Mouse (Mus musculus) kidney, embryonic 15.5 days (tissue): ENCODE measurements at regions not wholly inside any gene's neighbourhood (a gene's known extent, or its start where the extent isn't known, plus 50 kb on each side); places are given as distances from the start of the nearest gene placed in this dataset.
"Not testable (repeated sequence)": the region's sequence is repeated elsewhere in the genome, so short reads cannot be mapped to it uniquely, and the experiment has no call there.

Source experiments
- ATAC-seq: fragments of 200-750 bp; cut with Nextera tagmentation; replicated peaks from 2 replicates; pipeline ENCODE4 v1.8.0; 2017; ENCODE audit warnings: moderate TSS enrichment; ENCODE audit not compliant: low FRiP score
- H3K27ac ChIP-seq: fragments of 300-500 bp; sonication (generic); 2 replicates; pipeline ENCODE4 v1.5.1; 2015; ENCODE audit warnings: mild to moderate bottlenecking, inconsistent platforms
- H3K27me3 ChIP-seq: fragments of 300-500 bp; sonication (generic); 2 replicates; pipeline ENCODE4 v1.6.1; 2015; ENCODE audit warnings: inconsistent platforms
- H3K36me3 ChIP-seq: fragments of 300-500 bp; sonication (generic); 2 replicates; pipeline ENCODE4 v1.6.1; 2015; ENCODE audit warnings: inconsistent platforms
- H3K4me1 ChIP-seq: fragments of 300-500 bp; sonication (generic); 2 replicates; pipeline ENCODE4 v1.6.1; 2015; ENCODE audit warnings: inconsistent platforms
- H3K4me2 ChIP-seq: fragments of 300-500 bp; sonication (generic); 2 replicates; pipeline ENCODE4 v1.6.1; 2015; ENCODE audit warnings: moderate library complexity, mild to moderate bottlenecking, inconsistent platforms
- H3K4me3 ChIP-seq: fragments of 300-500 bp; sonication (generic); replicated peaks from 2 replicates; pipeline ENCODE4 v1.5.1; 2015; ENCODE audit warnings: mild to moderate bottlenecking, inconsistent platforms
- H3K9ac ChIP-seq: fragments of 300-500 bp; sonication (generic); 2 replicates; pipeline ENCODE4 v1.6.1; 2015; ENCODE audit warnings: mild to moderate bottlenecking, inconsistent platforms
- H3K9me3 ChIP-seq: fragments of 300-500 bp; sonication (generic); replicated peaks from 2 replicates; pipeline ENCODE4 v1.6.1; 2016; ENCODE audit warnings: inconsistent platforms
- WGBS: fragments of 180-500 bp; shearing (Covaris S2); methylation state at CpG from one replicate; pipeline ENCODE4 v1.1.7; 2015; ENCODE audit warnings: mixed read lengths; 5-methylcytosine and 5-hydroxymethylcytosine counted together

DNA sequence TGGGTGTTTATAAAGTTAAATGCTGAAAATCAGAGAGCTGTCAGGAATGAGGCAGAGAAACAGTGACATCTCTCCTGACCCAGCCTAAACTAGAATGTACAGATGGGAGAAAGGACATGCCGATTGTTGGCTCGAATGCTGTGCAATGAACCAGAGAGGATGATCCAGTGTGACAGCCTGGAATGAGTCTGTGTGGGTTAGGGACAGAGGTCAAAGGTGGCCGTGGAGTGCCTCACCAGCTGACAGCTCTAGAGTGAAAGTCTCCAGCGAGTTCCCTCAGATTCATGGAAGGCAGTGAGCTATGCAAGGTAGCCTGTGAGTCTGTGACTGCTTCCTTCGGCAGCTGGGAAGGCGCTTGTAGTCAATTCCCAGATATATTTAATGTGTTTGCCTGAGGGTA is 663.9 kb downstream of the Cdh8 start:
- H3K9me3 ChIP-seq = no peaks in the 10 kb centered on the region
- H3K4me1 ChIP-seq = peaks cover 3% of the 10 kb centered on the region; the same call in 1 of the 2 replicates
- 23% methylated on average over 6 of the region's 6 CpGs for WGBS
- H3K4me3 ChIP-seq = no peak overlapping the region
- H3K27me3 ChIP-seq = no peaks in the 10 kb centered on the region
- no peaks in the 10 kb centered on the region for H3K36me3 ChIP-seq
- ATAC-seq = peak; percentile 74
- H3K9ac ChIP-seq = no peak overlapping the region
- no peak overlapping the region for H3K27ac ChIP-seq
- no peak overlapping the region for H3K4me2 ChIP-seq

DNA sequence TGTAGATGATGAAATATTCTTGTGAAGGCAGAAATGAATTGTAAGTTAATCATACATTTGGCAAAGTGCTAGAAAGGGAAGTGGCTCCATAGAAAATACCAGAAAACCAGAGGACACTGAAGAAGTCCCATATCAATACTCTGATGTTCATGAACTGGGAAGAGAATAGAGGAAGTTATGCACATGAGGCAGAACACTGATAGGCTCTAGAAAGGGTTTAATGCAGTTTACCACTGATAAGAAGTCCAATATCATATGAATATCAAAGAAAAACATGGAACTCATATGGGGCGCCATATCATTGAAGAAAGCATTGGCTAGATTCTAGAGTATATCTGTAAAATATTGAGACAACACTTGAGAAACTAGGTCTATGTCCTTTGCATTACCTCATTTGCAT is 708.5 kb downstream of the Cdh8 start:
- no peak overlapping the region for H3K4me3 ChIP-seq
- no peaks in the 10 kb centered on the region for H3K4me1 ChIP-seq
- WGBS = 97% methylated on average over 1 of the region's 1 CpGs
- H3K27me3 ChIP-seq = no peaks in the 10 kb centered on the region
- H3K36me3 ChIP-seq = no peaks in the 10 kb centered on the region
- no peak overlapping the region for H3K27ac ChIP-seq
- H3K9ac ChIP-seq = no peak overlapping the region
- H3K9me3 ChIP-seq = no peaks in the 10 kb centered on the region
- H3K4me2 ChIP-seq = no peak overlapping the region
- no peak for ATAC-seq

DNA sequence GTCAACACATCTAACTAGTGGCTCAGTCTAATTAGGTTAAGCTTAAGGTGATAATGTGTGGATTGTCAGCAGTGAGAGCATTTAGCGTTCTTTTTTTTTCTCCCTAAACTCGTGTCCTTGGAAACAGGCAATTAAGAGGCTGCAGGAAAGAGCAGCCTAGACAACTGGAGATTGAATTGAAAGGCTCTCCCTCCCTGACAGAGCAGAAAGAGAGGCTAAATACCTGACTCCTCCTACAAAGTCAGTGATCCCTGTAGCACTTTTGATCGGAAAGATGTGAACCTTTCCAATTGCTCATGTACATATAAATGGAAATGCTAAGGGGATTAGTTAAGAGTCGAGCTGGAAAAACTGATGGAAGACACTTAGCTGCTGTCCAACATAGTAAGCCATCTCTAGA is 710.1 kb downstream of the Cdh8 start:
- no peaks in the 10 kb centered on the region for H3K36me3 ChIP-seq
- H3K27ac ChIP-seq = no peak overlapping the region
- ATAC-seq = no peak
- no peak overlapping the region for H3K4me3 ChIP-seq
- H3K9me3 ChIP-seq = no peaks in the 10 kb centered on the region
- no peaks in the 10 kb centered on the region for H3K27me3 ChIP-seq
- H3K4me2 ChIP-seq = no peak overlapping the region
- no peak overlapping the region for H3K9ac ChIP-seq
- H3K4me1 ChIP-seq = no peaks in the 10 kb centered on the region
- 53% methylated on average over 4 of the region's 4 CpGs for WGBS

DNA sequence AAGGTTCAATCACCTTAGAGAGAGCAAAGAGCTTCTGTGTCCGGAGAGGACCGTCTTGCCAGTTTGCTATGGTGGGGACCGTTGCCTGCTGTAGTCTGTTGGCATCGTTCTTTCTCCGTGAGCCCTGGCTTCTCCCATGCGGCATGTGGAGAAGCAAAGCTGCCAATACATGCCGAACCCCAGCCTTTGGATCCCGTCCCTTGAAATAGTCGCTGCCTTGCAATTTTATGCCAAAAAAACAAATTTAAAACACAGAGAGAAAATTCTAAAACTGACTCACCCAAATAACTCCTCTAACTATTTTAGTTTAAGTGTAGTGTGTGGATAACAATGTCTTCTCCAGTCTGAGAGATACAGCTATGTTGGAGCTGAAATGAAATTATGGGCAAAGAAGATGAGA is 731.1 kb downstream of the Cdh8 start:
- no peaks in the 10 kb centered on the region for H3K9me3 ChIP-seq
- H3K9ac ChIP-seq = no peak overlapping the region
- no peaks in the 10 kb centered on the region for H3K36me3 ChIP-seq
- H3K4me3 ChIP-seq = no peak overlapping the region
- H3K4me1 ChIP-seq = no peaks in the 10 kb centered on the region
- H3K27me3 ChIP-seq = no peaks in the 10 kb centered on the region
- no peak overlapping the region for H3K4me2 ChIP-seq
- 91% methylated on average over 9 of the region's 9 CpGs for WGBS
- no peak overlapping the region for H3K27ac ChIP-seq
- ATAC-seq = no peak

DNA sequence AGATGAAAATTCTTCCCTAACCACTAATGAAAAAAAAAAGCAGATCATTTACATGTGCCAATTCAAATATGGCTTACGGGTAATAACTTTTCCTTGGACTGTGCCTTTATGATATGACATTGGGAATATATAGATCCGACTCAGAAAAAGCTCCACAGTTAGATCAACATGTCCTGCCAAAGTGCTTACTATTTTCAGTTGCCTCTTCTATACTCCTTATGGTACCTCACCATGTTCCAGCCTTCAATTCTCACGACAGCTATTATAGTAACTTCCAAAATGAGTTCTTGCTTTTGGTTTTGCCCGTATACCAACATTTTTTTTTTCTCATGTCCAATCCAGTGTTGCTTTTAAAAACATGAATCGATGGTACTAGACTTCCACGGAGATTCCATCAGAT is 731.7 kb downstream of the Cdh8 start:
- Histone ChIP-seq H3K4me2 (no peak overlapping the region), H3K27me3 (no peaks in the 10 kb centered on the region), H3K9me3 (no peaks in the 10 kb centered on the region), H3K27ac (no peak overlapping the region), H3K4me3 (no peak overlapping the region), H3K36me3 (no peaks in the 10 kb centered on the region), H3K9ac (no peak overlapping the region), H3K4me1 (no peaks in the 10 kb centered on the region)
- ATAC-seq = no peak
- WGBS = 88% methylated on average over 6 of the region's 6 CpGs

DNA sequence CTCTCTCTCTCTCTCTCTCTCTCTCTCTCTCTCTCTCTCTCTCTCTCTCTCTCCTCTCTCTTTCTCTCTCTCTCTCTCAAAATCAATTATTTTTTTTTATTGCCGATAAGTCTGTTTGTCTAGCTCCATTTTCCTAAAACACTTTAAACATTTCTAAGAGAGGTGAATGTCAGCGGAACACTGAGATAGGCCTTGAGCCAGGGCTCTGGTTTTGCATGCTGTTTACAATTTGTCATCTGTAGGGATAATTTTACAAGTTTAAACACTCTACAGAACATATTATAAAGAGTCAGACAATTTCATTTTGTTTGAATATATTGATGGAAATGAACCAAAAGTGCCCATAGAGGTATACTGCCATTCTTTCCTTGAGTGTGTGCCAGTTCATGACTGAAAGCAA is 736.2 kb downstream of the Cdh8 start:
- no peaks in the 10 kb centered on the region for H3K4me1 ChIP-seq
- no peak for ATAC-seq
- H3K4me3 ChIP-seq = no peak overlapping the region
- H3K27ac ChIP-seq = no peak overlapping the region
- H3K9me3 ChIP-seq = no peaks in the 10 kb centered on the region
- WGBS = 90% methylated on average over 2 of the region's 2 CpGs
- H3K27me3 ChIP-seq = no peaks in the 10 kb centered on the region
- H3K4me2 ChIP-seq = no peak overlapping the region
- H3K36me3 ChIP-seq = no peaks in the 10 kb centered on the region
- H3K9ac ChIP-seq = no peak overlapping the region

DNA sequence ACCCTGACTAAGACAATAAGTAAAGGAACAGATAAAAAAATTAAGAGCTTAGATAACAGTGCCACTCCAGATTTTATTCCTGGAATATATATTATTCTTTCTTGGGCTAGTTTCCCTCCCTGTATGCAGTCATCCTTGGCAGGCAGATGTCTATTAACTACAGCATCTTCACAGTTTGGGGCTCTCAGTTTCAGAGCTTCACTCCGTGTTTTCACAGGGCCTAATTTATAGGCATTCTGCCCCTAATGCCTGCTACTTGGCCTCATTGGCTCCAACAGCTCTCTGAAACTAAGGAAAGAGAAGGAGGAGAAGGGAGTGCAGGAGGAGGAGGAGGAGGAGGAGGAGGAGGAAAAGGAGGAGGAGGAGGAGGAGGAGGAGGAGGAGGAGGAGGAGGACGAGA is 757.0 kb downstream of the Cdh8 start:
- Histone ChIP-seq H3K4me1 (no peaks in the 10 kb centered on the region), H3K27ac (no peak overlapping the region)
- 15% methylated on average over 2 of the region's 2 CpGs for WGBS

DNA sequence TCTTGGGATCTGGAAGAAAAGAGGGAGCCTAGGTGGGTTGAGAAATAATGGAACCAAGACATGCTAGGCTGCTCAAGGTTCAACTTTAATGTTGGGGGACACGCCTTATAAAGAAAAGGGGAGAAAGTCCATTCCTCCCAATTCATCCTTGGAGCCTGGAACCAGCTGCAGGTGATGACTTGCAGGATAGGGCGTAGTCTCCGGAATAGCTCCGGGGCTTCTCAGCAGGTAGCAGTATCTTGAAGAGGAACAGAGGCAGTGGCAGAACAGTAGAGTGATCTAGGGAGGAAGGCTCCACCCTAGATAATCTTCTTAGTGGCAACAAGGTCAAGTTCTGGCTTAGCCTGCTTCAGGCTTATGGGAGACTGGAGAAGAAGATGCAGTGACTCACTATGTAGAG is 764.0 kb downstream of the Cdh8 start:
- not testable (repeated sequence) for H3K9me3 ChIP-seq, H3K27ac ChIP-seq, H3K27me3 ChIP-seq, H3K9ac ChIP-seq, H3K36me3 ChIP-seq, H3K4me1 ChIP-seq, H3K4me3 ChIP-seq, H3K4me2 ChIP-seq, ATAC-seq
- 93% methylated on average over 4 of the region's 4 CpGs for WGBS

More for the DNA sequence above, 757.0 kb downstream of the Cdh8 start:
- Histone ChIP-seq H3K9ac (no peak overlapping the region), H3K27me3 (no peaks in the 10 kb centered on the region), H3K4me3 (no peak overlapping the region), H3K9me3 (no peaks in the 10 kb centered on the region), H3K4me2 (no peak overlapping the region), H3K36me3 (no peaks in the 10 kb centered on the region)
- ATAC-seq = peak; percentile 71

DNA sequence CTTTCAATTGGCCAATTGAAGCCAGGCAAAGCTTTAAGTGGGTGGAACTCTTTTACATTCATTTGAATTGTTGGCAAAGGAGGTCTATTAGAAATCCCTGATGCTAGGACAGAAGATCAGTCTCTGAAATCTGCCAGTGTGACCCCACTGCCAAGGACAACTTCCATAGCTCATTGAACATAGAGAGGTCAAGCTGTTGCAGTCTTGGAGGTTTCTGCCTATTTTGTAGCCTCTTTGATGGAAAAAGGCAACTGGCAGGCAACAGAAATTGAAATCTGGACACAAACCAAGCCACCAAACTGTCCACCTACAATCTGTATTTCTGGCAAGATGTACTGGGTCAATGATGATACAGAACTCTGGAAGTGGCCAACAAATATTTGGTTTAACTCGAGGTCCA is 765.3 kb downstream of the Cdh8 start:
- H3K9me3 ChIP-seq = no peaks in the 10 kb centered on the region
- no peaks in the 10 kb centered on the region for H3K4me1 ChIP-seq
- WGBS = 91% methylated on average over 1 of the region's 1 CpGs
- no peak for ATAC-seq
- no peaks in the 10 kb centered on the region for H3K27me3 ChIP-seq
- no peak overlapping the region for H3K9ac ChIP-seq
- no peak overlapping the region for H3K4me3 ChIP-seq
- no peak overlapping the region for H3K4me2 ChIP-seq
- no peak overlapping the region for H3K27ac ChIP-seq
- H3K36me3 ChIP-seq = no peaks in the 10 kb centered on the region

DNA sequence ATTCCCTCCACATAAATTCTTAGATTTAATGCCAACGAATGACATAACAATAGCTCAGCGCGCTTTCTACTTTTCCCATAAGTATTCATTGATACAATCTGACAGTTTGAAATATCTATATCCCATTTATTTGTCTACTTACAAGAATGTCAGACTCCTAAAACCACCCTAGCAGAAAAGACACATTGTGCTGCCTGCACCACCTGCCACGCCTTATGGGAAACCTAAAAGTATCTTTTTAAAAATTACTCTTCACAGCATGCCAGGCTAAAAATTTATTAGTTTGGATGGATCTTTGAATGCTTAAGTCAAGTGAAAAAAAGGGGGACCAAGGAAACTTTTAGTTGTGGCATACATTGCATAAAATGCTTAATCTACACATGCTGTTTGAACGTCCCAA is 788.1 kb downstream of the Cdh8 start:
- ATAC-seq = no peak
- Histone ChIP-seq H3K4me2 (no peak overlapping the region), H3K9me3 (no peaks in the 10 kb centered on the region), H3K27ac (no peak overlapping the region), H3K4me3 (no peak overlapping the region), H3K36me3 (no peaks in the 10 kb centered on the region), H3K4me1 (no peaks in the 10 kb centered on the region), H3K27me3 (no peaks in the 10 kb centered on the region), H3K9ac (no peak overlapping the region)
- WGBS = 76% methylated on average over 5 of the region's 5 CpGs

DNA sequence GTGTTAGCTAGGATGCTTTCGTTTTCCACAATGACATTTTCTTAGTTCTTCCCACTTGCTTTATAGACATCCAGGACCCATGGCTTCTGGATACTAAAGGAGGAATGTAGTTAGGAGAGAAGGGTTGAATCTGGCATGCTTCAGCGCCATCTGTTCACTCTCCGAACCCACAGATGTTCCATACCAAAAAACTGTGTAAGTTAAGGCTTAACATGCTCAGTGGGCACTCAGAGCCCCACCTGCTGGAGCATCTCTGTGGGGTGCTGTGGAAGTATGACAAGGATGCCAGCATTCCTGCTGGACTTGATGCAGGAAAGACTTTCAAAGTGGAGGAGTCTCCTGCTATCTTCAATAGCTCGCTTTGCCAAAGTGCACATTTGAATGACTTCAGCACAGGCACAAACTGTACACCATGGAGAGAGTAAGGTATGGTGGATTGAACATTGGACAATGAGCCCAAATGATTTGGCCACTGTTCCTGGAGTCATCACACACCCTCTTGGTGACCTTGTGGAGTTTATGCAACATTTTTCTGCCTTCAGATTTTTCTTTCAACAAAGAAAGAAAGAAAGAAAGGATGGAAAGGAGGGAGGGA is 802.3 kb downstream of the Cdh8 start:
- 81% methylated on average over 4 of the region's 4 CpGs for WGBS
- H3K27me3 ChIP-seq = no peaks in the 10 kb centered on the region

DNA sequence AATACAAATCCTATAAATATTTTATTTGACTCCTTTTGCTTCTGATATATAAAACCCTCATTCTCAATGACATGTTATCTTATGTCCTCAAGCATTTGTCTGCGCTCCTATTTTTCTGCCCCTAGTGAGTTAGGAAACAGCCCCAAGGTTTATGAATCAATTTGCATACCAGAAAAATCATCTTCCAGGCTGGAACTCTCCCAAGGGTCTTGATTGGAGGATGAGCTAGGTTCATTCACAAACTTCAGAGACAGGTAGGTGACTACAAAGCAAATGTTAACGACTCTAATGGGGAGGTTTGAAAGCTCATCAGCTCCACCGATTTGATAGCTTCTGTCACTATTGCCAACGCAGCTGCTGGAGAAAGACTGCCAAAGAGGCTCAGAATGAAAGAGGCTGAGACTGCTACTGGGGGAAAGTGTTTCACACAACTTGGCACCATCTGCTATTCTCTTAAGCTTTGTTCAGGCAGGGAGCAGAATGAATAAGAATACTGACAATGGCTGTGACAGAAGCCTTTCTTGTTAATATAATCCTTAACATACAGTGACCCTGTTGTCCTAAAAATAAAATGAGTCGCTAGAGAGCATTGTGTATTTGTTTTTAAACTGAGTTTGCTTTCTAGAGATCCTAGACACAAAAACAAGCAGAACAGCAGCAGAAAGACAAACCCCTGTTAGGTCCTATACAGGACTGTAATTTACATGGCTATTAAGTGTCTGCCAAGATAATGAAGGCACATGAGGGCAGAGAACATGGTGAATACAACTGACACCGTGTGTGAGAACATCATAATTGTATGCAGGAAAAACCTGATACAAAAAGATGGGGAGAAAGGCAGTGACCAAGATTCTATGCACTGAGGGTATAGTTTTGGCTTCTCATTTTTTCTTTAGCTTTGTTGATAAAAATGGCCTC is 843.4 kb downstream of the Cdh8 start:
- Histone ChIP-seq H3K4me1 (no peaks in the 10 kb centered on the region), H3K4me2 (no peak overlapping the region), H3K27me3 (no peaks in the 10 kb centered on the region), H3K9ac (no peak overlapping the region), H3K27ac (no peak overlapping the region), H3K4me3 (no peak overlapping the region), H3K36me3 (no peaks in the 10 kb centered on the region), H3K9me3 (no peaks in the 10 kb centered on the region)
- 67% methylated on average over 6 of the region's 6 CpGs for WGBS
- ATAC-seq = no peak

More for the DNA sequence above, 802.3 kb downstream of the Cdh8 start:
- H3K9me3 ChIP-seq = no peaks in the 10 kb centered on the region
- no peak for ATAC-seq
- H3K9ac ChIP-seq = no peak overlapping the region
- no peaks in the 10 kb centered on the region for H3K4me1 ChIP-seq
- H3K36me3 ChIP-seq = no peaks in the 10 kb centered on the region
- H3K4me3 ChIP-seq = no peak overlapping the region
- no peak overlapping the region for H3K27ac ChIP-seq
- H3K4me2 ChIP-seq = no peak overlapping the region
